Mouse (Mus musculus): ENCODE measurements around the gene Gspt1.

Gene Gspt1

GRCm38 (mm10) chr16:11202571-11203554, 51.3 kb downstream of the Gspt1 start, which contains the start of gene Rsl1d1:
TSS of gene Rsl1d1 (minus strand) at chr16:11203331.
- DNase-seq, result peak; percentile 86

DNA sequence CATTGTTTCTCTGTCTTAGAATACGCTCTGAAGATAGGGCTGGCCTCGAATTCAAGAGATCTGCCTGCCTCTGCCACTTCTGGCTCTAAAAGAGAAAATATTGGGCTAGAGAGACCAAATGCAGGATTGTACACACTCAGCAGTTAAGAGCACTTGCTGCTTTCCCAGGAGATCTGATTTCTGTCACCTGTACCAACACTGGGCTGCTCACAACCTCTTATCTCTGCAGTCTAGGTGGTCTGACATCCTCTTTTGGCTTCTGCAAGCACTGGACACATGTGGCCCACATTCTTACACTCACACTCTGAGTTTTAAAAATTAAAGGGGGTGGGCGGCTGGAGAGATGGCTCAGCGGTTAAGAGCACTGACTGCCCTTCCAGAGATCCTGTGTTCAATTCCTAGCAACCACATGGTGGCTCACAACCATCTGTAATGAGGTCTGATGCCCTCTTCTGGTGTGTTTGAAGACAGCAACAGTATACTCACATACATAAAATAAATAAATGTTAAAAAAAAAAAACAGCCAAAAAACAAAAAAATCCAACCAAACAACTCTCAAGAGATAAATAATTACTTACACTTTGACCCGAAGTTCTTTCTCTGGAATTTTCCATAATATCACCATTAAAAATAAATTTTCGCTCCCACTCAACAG, 52.3 kb downstream of the Gspt1 start:
- DNase-seq, result no peak

DNA sequence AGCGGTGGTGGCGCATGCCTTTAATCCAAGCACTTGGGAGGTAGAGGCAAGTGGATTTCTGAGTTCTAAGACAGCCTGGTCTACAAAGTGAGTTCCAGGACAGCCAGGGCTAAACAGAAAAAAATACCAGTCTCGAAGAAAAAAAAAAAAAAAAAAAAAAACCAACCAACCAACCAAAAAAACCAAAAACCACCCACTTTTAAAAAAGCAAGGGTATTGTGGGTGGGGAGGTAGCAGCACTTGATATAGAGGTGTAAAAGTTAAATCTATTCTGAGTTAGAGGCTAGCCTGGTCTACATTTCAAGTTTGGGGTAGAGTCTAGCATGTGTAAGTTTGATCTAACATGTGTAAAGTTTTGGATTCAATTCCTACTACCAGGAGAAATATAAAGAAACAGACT, 53.9 kb downstream of the Gspt1 start:
- DNase-seq, result no peak

DNA sequence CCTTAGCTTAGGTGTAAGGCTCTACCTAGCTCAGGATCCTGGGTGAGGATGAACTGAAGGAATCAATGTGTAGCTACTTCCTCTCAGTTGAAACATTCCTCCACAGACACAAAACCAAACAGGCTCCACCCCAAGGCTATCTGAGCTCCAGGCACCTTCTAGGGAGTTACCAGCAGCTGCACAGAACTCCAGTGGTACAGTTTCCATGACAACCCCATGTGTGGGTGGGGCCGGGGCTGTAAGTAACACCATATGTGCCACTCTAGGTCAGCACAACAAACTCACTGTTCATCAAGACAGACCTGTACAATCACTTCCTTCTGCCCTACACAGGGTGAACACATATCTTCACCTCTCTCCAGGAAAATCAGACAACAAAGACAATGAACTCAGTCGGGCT, 55.7 kb downstream of the Gspt1 start:
- no peak for DNase-seq

DNA sequence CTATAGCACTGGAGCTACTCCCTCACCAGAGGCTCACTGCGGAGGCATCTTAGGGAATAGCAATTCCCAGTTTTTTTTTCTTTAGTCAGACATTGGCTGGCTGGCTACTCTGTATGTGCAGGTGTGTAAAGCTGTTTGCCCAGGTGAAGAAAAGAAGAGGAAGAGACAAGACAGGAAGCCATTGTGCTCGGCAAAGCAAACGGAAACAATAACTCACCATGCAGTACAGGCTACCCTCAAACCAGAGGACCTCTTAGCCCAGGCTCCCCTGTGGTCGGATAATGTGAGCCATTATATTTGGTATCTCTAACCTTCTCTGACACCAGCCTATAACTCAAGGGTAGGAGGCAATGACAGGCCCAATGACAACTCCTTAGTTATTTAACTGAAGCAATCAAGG, 57.1 kb downstream of the Gspt1 start:
- DNase-seq, result no peak

- DNase-seq, result no peak
These were observed 60.9 kb downstream of the Gspt1 start for GRCm38 (mm10) chr16:11193231-11193630.

- peak; percentile 73 for DNase-seq
These were observed 64.0 kb downstream of the Gspt1 start for GRCm38 (mm10) chr16:11190150-11190549.

DNA sequence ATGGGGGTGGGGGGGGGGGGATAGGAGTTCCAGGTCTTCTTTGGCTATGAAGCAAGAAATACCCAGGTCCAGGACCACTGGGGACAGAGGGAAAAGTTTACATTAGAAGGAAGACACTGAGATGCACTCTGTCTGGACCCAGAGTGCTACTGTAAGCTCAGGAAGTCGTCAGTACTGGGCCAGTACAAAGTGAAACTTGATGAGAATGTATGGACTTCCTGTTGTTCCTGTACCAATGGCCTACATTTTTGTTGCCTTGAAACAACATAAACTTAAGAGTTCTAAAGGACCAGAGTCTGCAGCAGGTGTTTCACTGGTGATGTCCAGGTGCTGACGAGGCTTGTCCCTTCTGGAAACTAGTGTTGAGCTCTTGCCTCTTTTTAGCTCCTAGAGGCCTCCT, 76.7 kb downstream of the Gspt1 start:
- no peak for DNase-seq

GRCm38 (mm10) chr16:11176884-11177244, 77.3 kb downstream of the Gspt1 start:
- DNase-seq, result no peak

DNA sequence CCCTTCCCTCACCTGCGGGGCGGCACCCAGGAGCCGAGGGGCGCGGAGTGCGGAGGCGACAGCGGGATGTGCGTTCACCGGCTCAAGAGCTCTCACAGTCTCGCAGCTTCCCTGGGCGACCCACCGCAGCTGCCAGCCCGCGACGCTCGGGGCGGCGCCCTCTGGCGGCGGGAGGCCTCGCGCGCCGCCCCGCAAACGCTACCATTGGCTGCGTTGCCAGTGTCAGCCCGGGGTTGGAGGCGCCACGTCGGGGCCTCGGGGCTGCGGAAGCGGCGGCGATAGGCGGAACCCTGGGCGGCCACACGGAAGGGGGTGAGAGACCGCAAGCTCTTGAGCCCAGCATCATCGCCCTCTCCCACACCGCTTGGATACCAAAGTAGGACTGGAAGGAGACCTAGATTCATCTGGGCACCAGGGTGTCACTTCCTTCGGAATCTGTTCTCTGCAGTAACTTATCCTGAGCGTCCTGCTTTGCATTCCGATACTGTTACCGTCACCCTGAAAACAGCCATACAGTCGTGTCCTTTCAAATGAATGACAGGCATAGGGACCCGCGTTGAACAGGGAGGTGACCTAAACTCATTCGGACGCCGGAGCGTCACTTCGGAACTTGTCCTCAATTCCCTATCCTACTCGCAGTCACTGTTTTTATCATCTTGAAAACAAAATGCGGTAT, 77.8 kb downstream of the Gspt1 start, which contains the start of gene Zc3h7a:
Zc3h7a (minus strand) TSS at position 186 of the 676 bp plus-strand sequence.
- peak; percentile 91 for DNase-seq

GRCm38 (mm10) chr16:11175489-11176207, 78.5 kb downstream of the Gspt1 start:
- DNase-seq, result peak; percentile 69

- DNase-seq, result no peak
These were observed 79.0 kb downstream of the Gspt1 start for GRCm38 (mm10) chr16:11175100-11175488.

GRCm38 (mm10) chr16:11174671-11175081, 79.4 kb downstream of the Gspt1 start:
- no peak for DNase-seq

- no peak for DNase-seq
These were observed 82.4 kb downstream of the Gspt1 start for GRCm38 (mm10) chr16:11171679-11172078.
